ENCODE assay signal across 12 mouse cellular contexts in genomic region chr2:16849916-16850315, GRCm38 (mm10).
DNase-seq lines count a peak whose midpoint lies in the region; ATAC-seq lines count a peak whose summit lies in the region.
"Had no signal": no experiment of that assay in that cellular context is flagged by ENCODE, and none has a peak within 500 bp of the region (broad histone marks: within the 10 kb centered on the region; RNA-seq: fewer than 3 reads in every experiment).

No protein-coding gene starts in this region.

- DNase-seq in neural tube, embryonic 10.5 days (ENCODE audit: extremely low spot score, low spot score), result no peak
- peak; percentile 84 for DNase-seq in cerebellum, adult 9-11 months
- DNase-seq in heart, postnatal 14 days, result peak; percentile 65 to 73
- DNase-seq in lung, postnatal 4 days, result peak; percentile 62 to 89
- no peak for DNase-seq in liver
- no peak for DNase-seq in kidney, adult 8-10 months
- DNase-seq: kidney, adult 9 months had no signal

- H3K9ac ChIP-seq in neural tube, embryonic 13.5 days, result no peak overlapping the region
- H3K9ac ChIP-seq: embryonic facial prominence, embryonic 13.5 days; midbrain, embryonic 12.5 days; stomach, embryonic 15.5 days had no signal

- no peaks in the 10 kb centered on the region for H3K9me3 ChIP-seq in neural tube, embryonic 13.5 days
- H3K9me3 ChIP-seq: embryonic facial prominence, embryonic 13.5 days; midbrain, embryonic 12.5 days; stomach, embryonic 15.5 days had no signal

- H3K4me2 ChIP-seq in neural tube, embryonic 13.5 days, result no peak overlapping the region
- H3K4me2 ChIP-seq: embryonic facial prominence, embryonic 13.5 days; midbrain, embryonic 12.5 days; stomach, embryonic 15.5 days had no signal

- no peak overlapping the region for H3K4me3 ChIP-seq in neural tube, embryonic 13.5 days
- H3K4me3 ChIP-seq: embryonic facial prominence, embryonic 13.5 days; midbrain, embryonic 12.5 days; stomach, embryonic 15.5 days had no signal

- H3K27me3 ChIP-seq in neural tube, embryonic 13.5 days, result no peaks in the 10 kb centered on the region
- H3K27me3 ChIP-seq: embryonic facial prominence, embryonic 13.5 days; midbrain, embryonic 12.5 days; Patski; stomach, embryonic 15.5 days had no signal

- H3K4me1 ChIP-seq in neural tube, embryonic 13.5 days (replicated peaks), result no peaks in the 10 kb centered on the region
- H3K4me1 ChIP-seq: midbrain, embryonic 12.5 days; stomach, embryonic 15.5 days had no signal

- 0 out of 2 replicates have a peak, but pooled peaks have one; percentile 27 for ATAC-seq in neural tube, embryonic 13.5 days (ENCODE audit: low read depth)
- ATAC-seq: Patski had no signal

- no peaks in the 10 kb centered on the region for H3K36me3 ChIP-seq in neural tube, embryonic 13.5 days
- H3K36me3 ChIP-seq: embryonic facial prominence, embryonic 13.5 days; midbrain, embryonic 12.5 days; stomach, embryonic 15.5 days had no signal

- intact Hi-C loops in heart, postnatal 14 days (cut with DNase I), result no loop called here

- H3K27ac ChIP-seq in neural tube, embryonic 13.5 days (replicated peaks), result no peak overlapping the region
- H3K27ac ChIP-seq: embryonic facial prominence, embryonic 13.5 days; midbrain, embryonic 12.5 days; stomach, embryonic 15.5 days had no signal

- 74% methylated on average over 3 of the region's 3 CpGs for WGBS in neural tube, embryonic 13.5 days

Comparison
In these comparisons a context has a peak if more than half of its experiments do, and no peak if none do; other contexts are left out.
1. DNase-seq: peak in cerebellum, adult 9-11 months (single experiment), heart, postnatal 14 days (2 of 2) and lung, postnatal 4 days (2 of 2); none in neural tube, embryonic 10.5 days (single experiment), liver (single experiment) and kidney, adult 8-10 months (0 of 2).